Mouse (Mus musculus) spleen, adult 2 months (tissue): ENCODE results near the gene Siae.

Experiments
- CTCF ChIP-seq: fragments of 200-500 bp; IDR thresholded peaks from 2 replicates; pipeline ENCODE4 v1.5.1; 2011; ENCODE audit warnings: mild to moderate bottlenecking, inconsistent platforms; ENCODE audit not compliant: insufficient read depth, insufficient read length, insufficient replicate concordance; ENCODE audit errors: extremely low read depth
- POLR2A ChIP-seq: fragments of 200-500 bp; IDR thresholded peaks from 2 replicates; pipeline ENCODE4 v1.6.1; 2011; ENCODE audit warnings: low read depth, low read length, inconsistent platforms

DNA sequence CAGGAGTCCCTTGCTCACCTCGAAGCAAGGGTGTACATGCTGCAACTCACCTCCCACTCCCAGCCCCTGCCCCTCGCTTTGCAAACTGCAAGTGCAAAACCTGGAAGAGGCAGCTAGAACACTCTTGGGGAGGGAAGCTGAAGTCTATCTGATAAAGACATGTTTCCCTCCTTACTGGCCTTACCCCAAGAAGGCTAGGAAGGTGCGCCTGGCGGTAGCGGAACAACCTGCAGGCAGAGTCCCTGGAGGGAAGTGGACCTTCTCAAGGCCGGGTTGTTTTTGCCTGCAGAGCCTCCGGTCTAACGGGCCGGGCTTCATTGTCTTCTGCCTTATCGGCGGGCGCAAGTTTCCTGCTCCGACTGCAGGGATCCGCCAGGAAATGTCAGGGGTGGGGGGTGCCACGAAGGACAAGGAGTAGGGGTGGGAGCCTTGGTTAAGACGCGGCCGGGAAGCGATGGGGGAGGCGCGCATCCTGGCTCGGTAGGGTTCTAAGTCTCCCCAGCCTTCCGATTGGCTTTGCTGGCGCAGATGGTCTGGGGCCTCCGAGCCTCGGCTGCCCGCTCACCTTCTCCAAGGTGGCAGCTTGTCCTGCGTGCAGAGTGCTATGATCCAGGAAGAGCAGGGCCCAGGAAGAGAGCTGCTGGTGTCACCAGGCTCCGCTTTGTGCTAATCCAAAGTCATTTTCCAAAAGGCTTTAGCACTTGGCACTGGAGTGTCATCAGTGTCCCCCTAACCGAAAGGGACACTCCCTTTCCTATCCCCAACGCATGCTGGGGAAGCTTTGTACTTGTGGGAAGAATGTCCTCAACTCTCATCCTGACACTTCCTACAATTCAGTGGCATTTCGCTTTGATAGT lies 25.2 kb upstream of the Siae start:
- peak; percentile 35; the same call in 1 of the 2 replicates for TF ChIP-seq CTCF
- no peak for TF ChIP-seq POLR2A
